Mouse (Mus musculus) embryonic facial prominence, embryonic 12.5 days (tissue): ENCODE results near the gene Ly6c2. TPM values are rescaled to one million over a fixed set of nuclear protein-coding genes. Genes with fewer than 3 reads are reported as not detected.
"Not testable (repeated sequence)": the region's sequence is repeated elsewhere in the genome, so short reads cannot be mapped to it uniquely, and the experiment has no call there.

Source experiments
- ATAC-seq: fragments of 200-750 bp; cut with Nextera tagmentation; 2 replicates; pipeline ENCODE4 v1.8.0; 2017; ENCODE audit not compliant: insufficient number of reproducible peaks, insufficient read depth, low FRiP score, low TSS enrichment
- H3K27ac ChIP-seq: fragments of 300-500 bp; sonication (generic); 2 replicates; pipeline ENCODE4 v1.5.1; 2016; ENCODE audit warnings: mild to moderate bottlenecking
- H3K27me3 ChIP-seq: fragments of 300-500 bp; sonication (generic); 2 replicates; pipeline ENCODE4 v1.6.1; 2016; ENCODE audit warnings: mild to moderate bottlenecking, moderate library complexity
- H3K36me3 ChIP-seq: fragments of 300-500 bp; sonication (generic); 2 replicates; pipeline ENCODE4 v1.6.1; 2016; ENCODE audit warnings: mild to moderate bottlenecking
- H3K4me1 ChIP-seq: fragments of 300-500 bp; sonication (generic); 2 replicates; pipeline ENCODE4 v1.6.1; 2016
- H3K4me2 ChIP-seq: fragments of 300-500 bp; sonication (generic); replicated peaks from 2 replicates; pipeline ENCODE4 v1.6.1; 2016; ENCODE audit warnings: mild to moderate bottlenecking, moderate library complexity
- H3K4me3 ChIP-seq: fragments of 300-500 bp; sonication (generic); 2 replicates; pipeline ENCODE4 v1.5.1; 2016; ENCODE audit warnings: mild to moderate bottlenecking
- H3K9ac ChIP-seq: fragments of 300-500 bp; sonication (generic); 2 replicates; pipeline ENCODE4 v1.6.1; 2016; ENCODE audit warnings: mild to moderate bottlenecking, moderate library complexity
- H3K9me3 ChIP-seq: fragments of 300-500 bp; sonication (generic); 2 replicates; pipeline ENCODE4 v1.6.1; 2016; ENCODE audit warnings: mild to moderate bottlenecking, moderate library complexity
- WGBS: fragments of 180-500 bp; shearing (Covaris S2); methylation state at CpG from one replicate; pipeline ENCODE4 v1.1.7; 2016; 5-methylcytosine and 5-hydroxymethylcytosine counted together
- polyA plus RNA-seq: library from polyadenylated mRNA; unstranded; fragments of >200 nt; fragmentation: Nextera tagmentation; extraction: Ambion mirVana; gene quantifications from 2 replicates; pipeline ENCODE4 v1.2.1, GENCODE M21; 2016

The Ly6c2 gene
- polyA plus RNA-seq: not detected in 2 replicates

GRCm38 (mm10) chr15:75111861-75112630 is at the start of gene Ly6c2:
Gene Ly6c2 (minus strand): TSS chr15:75111970.
- H3K4me3 ChIP-seq, H3K9me3 ChIP-seq, H3K36me3 ChIP-seq, H3K4me2 ChIP-seq, H3K9ac ChIP-seq, H3K27me3 ChIP-seq, H3K27ac ChIP-seq, ATAC-seq, H3K4me1 ChIP-seq: not testable (repeated sequence)
- 67% methylated on average over 1 of the region's 1 CpGs for WGBS

GRCm38 (mm10) chr15:75157646-75158045 is 45.9 kb upstream of the Ly6c2 start:
- Histone ChIP-seq H3K36me3 (no peaks in the 10 kb centered on the region), H3K4me3 (no peak overlapping the region), H3K4me1 (no peaks in the 10 kb centered on the region), H3K9me3 (peaks cover 4% of the 10 kb centered on the region; the same call in 1 of the 2 replicates), H3K27me3 (no peaks in the 10 kb centered on the region), H3K27ac (no peak overlapping the region), H3K4me2 (no peak overlapping the region), H3K9ac (no peak overlapping the region)
- ATAC-seq: no peak
- WGBS: 44% methylated on average over 1 of the region's 1 CpGs

GRCm38 (mm10) chr15:75154940-75155339 is 43.2 kb upstream of the Ly6c2 start, which contains the start of gene Ly6g:
Gene Ly6g (plus strand): TSS chr15:75155240.
- WGBS: 90% methylated on average over 1 of the region's 1 CpGs
- ATAC-seq: no peak
- H3K36me3 ChIP-seq: no peaks in the 10 kb centered on the region

GRCm38 (mm10) chr15:75153087-75153486 is 41.3 kb upstream of the Ly6c2 start:
- no peak for ATAC-seq

More at GRCm38 (mm10) chr15:75154940-75155339, 43.2 kb upstream of the Ly6c2 start, which contains the start of gene Ly6g:
- H3K27me3 ChIP-seq: no peaks in the 10 kb centered on the region
- no peaks in the 10 kb centered on the region for H3K4me1 ChIP-seq
- H3K4me3 ChIP-seq: no peak within 1 kb of the TSS
- no peak within 1 kb of the TSS for H3K4me2 ChIP-seq
- no peaks in the 10 kb centered on the region for H3K9me3 ChIP-seq
- H3K9ac ChIP-seq: no peak within 1 kb of the TSS
- no peak within 1 kb of the TSS for H3K27ac ChIP-seq

GRCm38 (mm10) chr15:75143735-75144134 is 32.0 kb upstream of the Ly6c2 start:
- Histone ChIP-seq H3K4me1 (no peaks in the 10 kb centered on the region), H3K4me3 (no peak overlapping the region), H3K4me2 (no peak overlapping the region), H3K9ac (no peak overlapping the region), H3K9me3 (no peaks in the 10 kb centered on the region), H3K36me3 (no peaks in the 10 kb centered on the region), H3K27ac (no peak overlapping the region), H3K27me3 (no peaks in the 10 kb centered on the region)
- WGBS: 64% methylated on average over 3 of the region's 3 CpGs
- ATAC-seq: no peak

More at GRCm38 (mm10) chr15:75153087-75153486, 41.3 kb upstream of the Ly6c2 start:
- Histone ChIP-seq H3K36me3 (no peaks in the 10 kb centered on the region), H3K4me3 (no peak overlapping the region), H3K27me3 (no peaks in the 10 kb centered on the region), H3K4me1 (no peaks in the 10 kb centered on the region), H3K27ac (no peak overlapping the region), H3K9me3 (no peaks in the 10 kb centered on the region), H3K9ac (no peak overlapping the region), H3K4me2 (no peak overlapping the region)

GRCm38 (mm10) chr15:75141812-75142360 is 30.1 kb upstream of the Ly6c2 start:
- 44% methylated on average over 6 of the region's 6 CpGs for WGBS
- ATAC-seq: not testable (repeated sequence)

GRCm38 (mm10) chr15:75137739-75138138 is 26.0 kb upstream of the Ly6c2 start:
- H3K4me1 ChIP-seq, H3K36me3 ChIP-seq, ATAC-seq, H3K9ac ChIP-seq, H3K4me2 ChIP-seq, H3K9me3 ChIP-seq, H3K27me3 ChIP-seq, H3K4me3 ChIP-seq, H3K27ac ChIP-seq: not testable (repeated sequence)
- WGBS: 71% methylated on average over 3 of the region's 3 CpGs

More at GRCm38 (mm10) chr15:75141812-75142360, 30.1 kb upstream of the Ly6c2 start:
- not testable (repeated sequence) for H3K27me3 ChIP-seq, H3K4me3 ChIP-seq, H3K27ac ChIP-seq, H3K36me3 ChIP-seq, H3K4me1 ChIP-seq, H3K9ac ChIP-seq, H3K4me2 ChIP-seq, H3K9me3 ChIP-seq

GRCm38 (mm10) chr15:75135090-75135783 is 23.5 kb upstream of the Ly6c2 start:
- WGBS: 82% methylated on average over 1 of the region's 2 CpGs
- H3K36me3 ChIP-seq, H3K27ac ChIP-seq, H3K4me3 ChIP-seq, H3K9me3 ChIP-seq, H3K27me3 ChIP-seq, H3K4me1 ChIP-seq, H3K4me2 ChIP-seq, ATAC-seq, H3K9ac ChIP-seq: not testable (repeated sequence)

- not testable (repeated sequence) for H3K9me3 ChIP-seq, H3K4me1 ChIP-seq, H3K27ac ChIP-seq, H3K27me3 ChIP-seq, H3K4me2 ChIP-seq, ATAC-seq, H3K9ac ChIP-seq, H3K4me3 ChIP-seq, H3K36me3 ChIP-seq
- WGBS: 93% methylated on average over 2 of the region's 2 CpGs
These were observed 20.6 kb upstream of the Ly6c2 start for GRCm38 (mm10) chr15:75132346-75132745.

GRCm38 (mm10) chr15:75120066-75120465 is 8.3 kb upstream of the Ly6c2 start:
- no peak overlapping the region for H3K4me3 ChIP-seq
- no peak for ATAC-seq
- no peak overlapping the region for H3K9ac ChIP-seq
- H3K27ac ChIP-seq: no peak overlapping the region
- H3K4me2 ChIP-seq: no peak overlapping the region
- H3K27me3 ChIP-seq: no peaks in the 10 kb centered on the region
- no peaks in the 10 kb centered on the region for H3K4me1 ChIP-seq
- H3K9me3 ChIP-seq: no peaks in the 10 kb centered on the region
- 28% methylated on average over 2 of the region's 2 CpGs for WGBS
- no peaks in the 10 kb centered on the region for H3K36me3 ChIP-seq

- H3K27me3 ChIP-seq, H3K9ac ChIP-seq, H3K27ac ChIP-seq, H3K4me1 ChIP-seq, H3K36me3 ChIP-seq, ATAC-seq, H3K9me3 ChIP-seq, H3K4me2 ChIP-seq, H3K4me3 ChIP-seq: not testable (repeated sequence)
- WGBS: 21% methylated on average over 5 of the region's 7 CpGs
These were observed 7.0 kb upstream of the Ly6c2 start for GRCm38 (mm10) chr15:75118742-75119141.

GRCm38 (mm10) chr15:75117481-75117880 is 5.7 kb upstream of the Ly6c2 start:
- WGBS: 91% methylated on average over 5 of the region's 5 CpGs
- not testable (repeated sequence) for H3K9me3 ChIP-seq, H3K27ac ChIP-seq, H3K4me1 ChIP-seq, H3K9ac ChIP-seq, H3K27me3 ChIP-seq, ATAC-seq, H3K36me3 ChIP-seq, H3K4me3 ChIP-seq, H3K4me2 ChIP-seq
